Mouse (Mus musculus): ENCODE results near the gene Tmem132b. TPM values are rescaled to one million over a fixed set of nuclear protein-coding genes. Genes with fewer than 3 reads are reported as not detected.

The Tmem132b gene
- polyA plus RNA-seq, 1 experiment, result 0.01 TPM

DNA sequence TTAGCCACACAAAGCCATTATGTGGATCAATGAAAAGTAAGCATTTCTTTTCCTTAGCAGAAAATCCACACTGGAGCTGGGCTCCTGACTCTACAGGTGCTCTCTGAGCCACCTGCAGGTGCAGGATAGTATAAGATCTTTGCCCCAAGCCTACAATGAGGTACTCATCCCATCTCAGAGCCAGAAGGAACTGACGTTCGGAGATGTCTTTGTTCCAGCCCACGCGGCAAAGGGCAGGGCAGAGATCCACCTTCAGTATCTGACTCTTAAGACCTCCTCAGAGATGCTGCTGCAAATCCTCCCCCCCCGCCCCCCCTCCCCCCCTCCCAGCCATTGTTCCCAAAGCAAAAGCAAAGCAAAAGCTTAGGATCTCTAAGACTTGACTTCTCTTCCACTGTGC, 268.0 kb downstream of the Tmem132b start:
- Histone ChIP-seq H3K4me2 (ENCODE audit: low read depth) (no peak overlapping the region), H3K27me3 (ENCODE audit: control insufficient read depth, insufficient read depth, insufficient read length) (no peaks in the 10 kb centered on the region), H3K36me3 (ENCODE audit: control insufficient read depth, insufficient read depth) (no peaks in the 10 kb centered on the region), H3K4me3 (no peak overlapping the region), H3ac (ENCODE audit: control insufficient read depth, insufficient read length) (no peak overlapping the region), H3K79me2 (ENCODE audit: control insufficient read depth, insufficient read depth) (no peaks in the 10 kb centered on the region)
- TF ChIP-seq MYOG (IDR thresholded peaks at IDR 0.05; ENCODE audit: control insufficient read depth in 1 of 3, insufficient read depth in 1 of 3, insufficient read length in 2 of 3, low read depth in 2 of 3), result no peak
- TF ChIP-seq E2F4 (IDR thresholded peaks at IDR 0.05; ENCODE audit: insufficient read depth), result no peak
- no peak for TF ChIP-seq TCF3 (IDR thresholded peaks at IDR 0.05; ENCODE audit: insufficient read length, low read depth)
- TF ChIP-seq POLR2AphosphoS2 (IDR thresholded peaks at IDR 0.05; ENCODE audit: insufficient read length, low read depth), result no peak
- TF ChIP-seq TCF12 (IDR thresholded peaks at IDR 0.05; ENCODE audit: insufficient read depth, poor library complexity, severe bottlenecking), result no peak
- no peak for TF ChIP-seq POLR2A (IDR thresholded peaks at IDR 0.05; ENCODE audit: insufficient read length, low read depth)
- no peak for TF ChIP-seq CEBPB (IDR thresholded peaks at IDR 0.05; ENCODE audit: insufficient read depth, poor library complexity, severe bottlenecking)
- no peak for TF ChIP-seq REST (IDR thresholded peaks at IDR 0.05; ENCODE audit: insufficient read depth, insufficient read length)
- TF ChIP-seq MYOD1 (IDR thresholded peaks at IDR 0.05; ENCODE audit: control insufficient read depth in 1 of 3, insufficient read length in 2 of 3, low read depth in 2 of 3), result no peak
- TF ChIP-seq SRF (IDR thresholded peaks at IDR 0.05; ENCODE audit: control insufficient read depth, insufficient read length, low read depth), result no peak
- no peak for TF ChIP-seq USF1 (IDR thresholded peaks at IDR 0.05; ENCODE audit: low read depth)
- no peak for TF ChIP-seq MAX (IDR thresholded peaks at IDR 0.05; ENCODE audit: low read depth)

DNA sequence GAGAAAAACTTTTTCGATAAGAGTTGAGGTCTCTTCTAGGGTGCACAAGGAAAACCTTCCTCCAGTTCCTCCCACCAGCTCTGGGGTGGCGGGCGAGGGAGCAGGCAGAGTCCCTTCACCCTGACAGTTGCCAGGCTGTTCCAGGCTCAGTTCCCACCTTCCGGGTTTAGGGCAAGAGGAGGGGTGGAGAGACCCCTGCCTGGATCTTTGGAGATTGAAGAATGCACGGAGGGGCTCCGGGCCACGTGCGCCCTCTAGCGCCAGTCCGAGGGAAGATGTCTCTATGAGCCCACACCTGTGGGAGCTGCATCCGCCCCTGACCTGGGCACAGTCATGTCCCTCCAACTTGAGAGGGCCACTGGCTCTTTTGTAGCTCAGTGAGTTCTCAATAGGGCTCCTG, 268.5 kb downstream of the Tmem132b start:
- Histone ChIP-seq H3ac (ENCODE audit: control insufficient read depth, insufficient read length) (no peak overlapping the region), H3K79me2 (ENCODE audit: control insufficient read depth, insufficient read depth) (no peaks in the 10 kb centered on the region), H3K36me3 (ENCODE audit: control insufficient read depth, insufficient read depth) (no peaks in the 10 kb centered on the region), H3K4me2 (ENCODE audit: low read depth) (no peak overlapping the region), H3K27me3 (ENCODE audit: control insufficient read depth, insufficient read depth, insufficient read length) (no peaks in the 10 kb centered on the region), H3K4me3 (no peak overlapping the region)
- TF ChIP-seq TCF12 (IDR thresholded peaks at IDR 0.05; ENCODE audit: insufficient read depth, poor library complexity, severe bottlenecking) (no peak), POLR2A (IDR thresholded peaks at IDR 0.05; ENCODE audit: insufficient read length, low read depth) (no peak), MYOD1 (IDR thresholded peaks at IDR 0.05; ENCODE audit: control insufficient read depth in 1 of 3, insufficient read length in 2 of 3, low read depth in 2 of 3) (no peak), E2F4 (IDR thresholded peaks at IDR 0.05; ENCODE audit: insufficient read depth) (no peak), USF1 (IDR thresholded peaks at IDR 0.05; ENCODE audit: low read depth) (no peak), MYOG (IDR thresholded peaks at IDR 0.05; ENCODE audit: control insufficient read depth in 1 of 3, insufficient read depth in 1 of 3, insufficient read length in 2 of 3, low read depth in 2 of 3) (no peak), TCF3 (IDR thresholded peaks at IDR 0.05; ENCODE audit: insufficient read length, low read depth) (no peak), MAX (IDR thresholded peaks at IDR 0.05; ENCODE audit: low read depth) (no peak), CEBPB (IDR thresholded peaks at IDR 0.05; ENCODE audit: insufficient read depth, poor library complexity, severe bottlenecking) (no peak), REST (IDR thresholded peaks at IDR 0.05; ENCODE audit: insufficient read depth, insufficient read length) (no peak), POLR2AphosphoS2 (IDR thresholded peaks at IDR 0.05; ENCODE audit: insufficient read length, low read depth) (no peak), SRF (IDR thresholded peaks at IDR 0.05; ENCODE audit: control insufficient read depth, insufficient read length, low read depth) (no peak)

DNA sequence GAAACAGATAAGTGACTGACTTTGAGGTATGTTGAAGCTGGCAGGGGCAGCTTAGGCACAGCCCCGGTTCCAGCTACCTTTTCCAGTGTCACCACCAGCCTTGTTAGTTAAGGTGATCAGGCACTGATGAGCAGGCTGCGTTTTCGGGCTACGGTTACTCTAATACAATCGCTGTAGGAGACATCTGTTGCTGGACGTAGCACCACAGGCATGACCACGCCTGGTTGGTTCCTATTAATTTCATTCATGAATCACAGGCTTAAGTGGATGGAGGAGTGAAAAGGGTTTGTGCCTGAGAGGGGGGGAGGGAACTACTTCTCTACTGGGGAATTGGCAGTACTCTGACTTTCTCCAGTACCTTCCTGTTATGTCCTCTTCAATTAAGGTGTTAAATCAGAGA, 271.2 kb downstream of the Tmem132b start:
- H3K27me3 ChIP-seq (ENCODE audit: control insufficient read depth, insufficient read depth, insufficient read length), result no peaks in the 10 kb centered on the region
- no peak overlapping the region for H3K4me2 ChIP-seq (ENCODE audit: low read depth)
- H3K36me3 ChIP-seq (ENCODE audit: control insufficient read depth, insufficient read depth), result no peaks in the 10 kb centered on the region
- no peak overlapping the region for H3K4me3 ChIP-seq
- TF ChIP-seq E2F4 (IDR thresholded peaks at IDR 0.05; ENCODE audit: insufficient read depth) (no peak), REST (IDR thresholded peaks at IDR 0.05; ENCODE audit: insufficient read depth, insufficient read length) (no peak), SRF (IDR thresholded peaks at IDR 0.05; ENCODE audit: control insufficient read depth, insufficient read length, low read depth) (no peak), POLR2AphosphoS2 (IDR thresholded peaks at IDR 0.05; ENCODE audit: insufficient read length, low read depth) (no peak), USF1 (IDR thresholded peaks at IDR 0.05; ENCODE audit: low read depth) (no peak), TCF12 (IDR thresholded peaks at IDR 0.05; ENCODE audit: insufficient read depth, poor library complexity, severe bottlenecking) (no peak)
- no peaks in the 10 kb centered on the region for H3K79me2 ChIP-seq (ENCODE audit: control insufficient read depth, insufficient read depth)
- H3ac ChIP-seq (ENCODE audit: control insufficient read depth, insufficient read length), result no peak overlapping the region

DNA sequence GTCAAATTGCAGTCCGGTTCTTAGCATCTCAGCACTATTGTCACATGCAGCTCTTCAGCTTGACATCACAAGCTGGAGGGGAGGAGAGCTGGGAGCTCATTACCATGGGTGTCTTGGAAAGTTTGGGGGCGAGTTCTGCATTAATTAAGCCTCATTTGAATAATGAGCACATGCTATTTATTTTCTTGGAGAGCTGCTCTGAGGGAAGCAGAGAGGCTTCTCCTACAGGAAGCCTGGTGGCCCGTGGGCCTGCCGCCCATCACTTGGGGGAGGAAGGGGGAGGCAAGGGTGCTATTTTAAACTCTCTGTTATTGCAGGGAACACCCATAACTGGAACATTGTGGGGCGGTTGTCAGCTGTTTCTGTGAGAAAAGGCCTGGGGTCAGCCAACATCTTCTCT, 273.8 kb downstream of the Tmem132b start:
- H3ac ChIP-seq (ENCODE audit: control insufficient read depth, insufficient read length), result no peak overlapping the region
- H3K4me2 ChIP-seq (ENCODE audit: low read depth), result no peak overlapping the region
- H3K4me3 ChIP-seq, result no peak overlapping the region
- H3K79me2 ChIP-seq (ENCODE audit: control insufficient read depth, insufficient read depth), result no peaks in the 10 kb centered on the region
- TF ChIP-seq MYOD1 (IDR thresholded peaks at IDR 0.05; ENCODE audit: control insufficient read depth in 1 of 3, insufficient read length in 2 of 3, low read depth in 2 of 3), result no peak
- TF ChIP-seq USF1 (IDR thresholded peaks at IDR 0.05; ENCODE audit: low read depth), result no peak
- no peak for TF ChIP-seq MAX (IDR thresholded peaks at IDR 0.05; ENCODE audit: low read depth)
- no peak for TF ChIP-seq E2F4 (IDR thresholded peaks at IDR 0.05; ENCODE audit: insufficient read depth)
- TF ChIP-seq POLR2A (IDR thresholded peaks at IDR 0.05; ENCODE audit: insufficient read length, low read depth), result no peak
- no peak for TF ChIP-seq CEBPB (IDR thresholded peaks at IDR 0.05; ENCODE audit: insufficient read depth, poor library complexity, severe bottlenecking)
- TF ChIP-seq REST (IDR thresholded peaks at IDR 0.05; ENCODE audit: insufficient read depth, insufficient read length), result no peak
- TF ChIP-seq POLR2AphosphoS2 (IDR thresholded peaks at IDR 0.05; ENCODE audit: insufficient read length, low read depth), result no peak
- TF ChIP-seq TCF12 (IDR thresholded peaks at IDR 0.05; ENCODE audit: insufficient read depth, poor library complexity, severe bottlenecking), result no peak
- no peak for TF ChIP-seq MYOG (IDR thresholded peaks at IDR 0.05; ENCODE audit: control insufficient read depth in 1 of 3, insufficient read depth in 1 of 3, insufficient read length in 2 of 3, low read depth in 2 of 3)
- TF ChIP-seq TCF3 (IDR thresholded peaks at IDR 0.05; ENCODE audit: insufficient read length, low read depth), result no peak
- no peak for TF ChIP-seq SRF (IDR thresholded peaks at IDR 0.05; ENCODE audit: control insufficient read depth, insufficient read length, low read depth)
- H3K27me3 ChIP-seq (ENCODE audit: control insufficient read depth, insufficient read depth, insufficient read length), result no peaks in the 10 kb centered on the region
- no peaks in the 10 kb centered on the region for H3K36me3 ChIP-seq (ENCODE audit: control insufficient read depth, insufficient read depth)

DNA sequence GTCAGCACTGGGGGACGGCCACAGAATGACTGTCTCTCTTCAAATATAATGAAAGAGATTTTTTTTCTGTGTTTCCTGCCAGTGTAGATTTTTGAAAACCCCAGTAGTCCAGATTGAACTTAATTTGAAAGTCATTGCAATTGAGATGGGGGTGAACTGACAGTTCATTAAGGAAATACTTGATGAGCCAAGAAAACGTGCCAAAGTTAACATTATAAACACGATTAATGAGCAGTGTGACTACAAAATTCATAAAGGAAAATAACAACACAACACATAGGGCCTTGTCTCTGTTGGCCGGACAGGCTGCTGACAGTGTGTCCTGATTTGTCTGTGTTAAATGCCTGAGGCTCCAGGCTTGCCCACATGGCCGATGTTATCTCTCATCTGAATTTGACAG, 276.3 kb downstream of the Tmem132b start:
- no peak overlapping the region for H3K4me3 ChIP-seq
- TF ChIP-seq POLR2A (IDR thresholded peaks at IDR 0.05; ENCODE audit: insufficient read length, low read depth) (no peak), USF1 (IDR thresholded peaks at IDR 0.05; ENCODE audit: low read depth) (no peak), MYOG (IDR thresholded peaks at IDR 0.05; ENCODE audit: control insufficient read depth in 1 of 3, insufficient read depth in 1 of 3, insufficient read length in 2 of 3, low read depth in 2 of 3) (no peak), SRF (IDR thresholded peaks at IDR 0.05; ENCODE audit: control insufficient read depth, insufficient read length, low read depth) (no peak), TCF3 (IDR thresholded peaks at IDR 0.05; ENCODE audit: insufficient read length, low read depth) (no peak), MAX (IDR thresholded peaks at IDR 0.05; ENCODE audit: low read depth) (no peak), POLR2AphosphoS2 (IDR thresholded peaks at IDR 0.05; ENCODE audit: insufficient read length, low read depth) (no peak), E2F4 (IDR thresholded peaks at IDR 0.05; ENCODE audit: insufficient read depth) (no peak), TCF12 (IDR thresholded peaks at IDR 0.05; ENCODE audit: insufficient read depth, poor library complexity, severe bottlenecking) (no peak), REST (IDR thresholded peaks at IDR 0.05; ENCODE audit: insufficient read depth, insufficient read length) (no peak), MYOD1 (IDR thresholded peaks at IDR 0.05; ENCODE audit: control insufficient read depth in 1 of 3, insufficient read length in 2 of 3, low read depth in 2 of 3) (no peak)
- no peak overlapping the region for H3ac ChIP-seq (ENCODE audit: control insufficient read depth, insufficient read length)
- no peaks in the 10 kb centered on the region for H3K27me3 ChIP-seq (ENCODE audit: control insufficient read depth, insufficient read depth, insufficient read length)
- H3K36me3 ChIP-seq (ENCODE audit: control insufficient read depth, insufficient read depth), result no peaks in the 10 kb centered on the region
- no peaks in the 10 kb centered on the region for H3K79me2 ChIP-seq (ENCODE audit: control insufficient read depth, insufficient read depth)
- no peak overlapping the region for H3K4me2 ChIP-seq (ENCODE audit: low read depth)
